Mouse (Mus musculus) brain, embryonic 14.5 days (tissue): ENCODE measurements at regions not wholly inside any gene's neighbourhood (a gene's known extent, or its start where the extent isn't known, plus 50 kb on each side); places are given as distances from the start of the nearest gene placed in this dataset.
A peak's percentile ranks its signal among the peaks of the same experiment; 100 is the strongest.

Source experiments
- DNase-seq: peaks from one replicate; pipeline ENCODE4 v3.0.0-alpha.2; 2011; ENCODE audit warnings: low read depth
- CTCF ChIP-seq: fragments of 200-500 bp; IDR thresholded peaks from 2 replicates; pipeline ENCODE4 v1.5.1; 2012; ENCODE audit warnings: inconsistent platforms, mild to moderate bottlenecking, moderate library complexity, borderline replicate concordance; ENCODE audit not compliant: insufficient read depth, insufficient read length; ENCODE audit errors: extremely low read depth
- POLR2A ChIP-seq: fragments of 200-500 bp; IDR thresholded peaks from 2 replicates; pipeline ENCODE4 v1.6.1; 2012; ENCODE audit warnings: mild to moderate bottlenecking, inconsistent platforms, borderline replicate concordance; ENCODE audit not compliant: poor library complexity, insufficient read depth, insufficient read length, severe bottlenecking; ENCODE audit errors: extremely low read depth

DNA sequence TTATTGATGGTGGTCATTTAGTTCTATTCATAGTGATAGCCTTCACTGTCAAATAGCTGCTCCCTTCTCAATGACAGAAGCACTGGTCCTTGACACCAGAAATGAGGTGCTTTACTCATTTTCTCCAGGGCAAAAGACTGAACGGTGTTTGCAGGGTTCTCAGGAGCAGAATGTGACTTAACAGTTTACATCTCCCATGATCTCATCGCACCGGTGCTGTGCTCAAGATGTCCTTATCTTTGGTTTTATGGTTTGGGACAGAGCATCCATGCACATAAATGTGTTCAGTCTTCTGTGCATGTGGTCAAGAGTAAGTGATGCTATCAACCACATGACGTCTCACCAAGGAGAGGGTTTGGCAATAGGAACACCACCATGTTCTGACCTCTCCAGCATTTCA is 78.1 kb upstream of the Pdc start:
- DNase-seq = no peak
- no peak for TF ChIP-seq CTCF
- TF ChIP-seq POLR2A = no peak

DNA sequence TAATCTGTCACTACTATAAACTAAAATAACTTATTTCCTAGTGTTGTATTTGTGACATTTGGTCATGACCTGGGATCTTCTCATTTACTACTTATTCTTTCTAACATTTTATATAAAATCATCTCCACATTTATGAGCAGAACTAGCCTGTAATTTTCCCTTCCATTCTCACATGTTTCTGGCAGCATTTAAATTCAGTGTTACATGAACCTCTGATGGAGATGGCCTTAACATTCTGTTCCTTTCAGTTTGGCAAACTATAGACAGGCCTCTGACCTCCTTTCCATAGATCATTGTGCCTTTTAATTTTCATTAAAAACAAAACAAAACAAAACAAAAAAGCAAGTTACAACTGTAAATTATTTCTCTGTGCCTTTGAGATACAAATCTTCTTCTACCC is 77.1 kb upstream of the Pdc start:
- no peak for TF ChIP-seq POLR2A
- no peak for TF ChIP-seq CTCF
- DNase-seq = no peak

DNA sequence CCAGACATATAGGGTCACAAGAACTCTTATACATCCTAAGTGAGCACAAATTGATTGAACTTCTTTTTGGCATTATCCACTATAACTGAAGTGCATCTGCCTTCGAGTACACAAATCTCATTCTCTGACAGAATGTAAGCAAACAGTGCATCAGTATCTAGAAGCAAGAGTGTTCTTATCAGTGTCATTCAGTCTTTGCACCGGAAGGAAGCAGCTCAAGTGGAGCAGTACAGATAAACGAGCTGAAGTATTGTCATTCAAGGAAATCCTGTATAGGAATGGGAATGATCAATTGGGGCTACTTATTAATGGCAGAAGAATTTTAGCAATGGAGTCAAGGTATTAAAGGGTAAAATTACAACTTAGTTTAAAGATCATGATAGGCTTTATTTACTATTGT is 74.3 kb upstream of the Pdc start:
- DNase-seq = no peak
- TF ChIP-seq CTCF (no peak), POLR2A (no peak)

DNA sequence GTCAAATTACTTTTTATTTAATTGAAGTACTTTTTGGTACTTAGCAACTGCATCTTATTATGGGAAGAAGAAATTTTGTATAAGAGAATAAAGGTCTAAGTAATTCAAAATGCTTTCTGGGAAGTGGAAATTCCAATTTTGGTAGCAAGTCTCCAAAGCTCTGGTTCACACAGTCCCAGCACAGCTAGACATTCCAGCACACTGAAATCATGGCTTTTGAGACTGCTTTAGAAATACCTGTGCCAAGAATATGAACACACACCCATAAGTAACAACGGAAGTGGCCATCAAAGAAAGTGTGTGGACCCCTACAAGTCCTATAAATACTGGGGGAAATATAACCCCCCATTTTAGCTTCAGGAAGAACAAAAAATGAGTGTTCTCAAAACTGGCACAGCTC is 67.8 kb upstream of the Pdc start:
- TF ChIP-seq CTCF (no peak), POLR2A (no peak)
- DNase-seq = no peak

GRCm38 (mm10) chr1:150251876-150252275 is 67.3 kb upstream of the Pdc start:
- no peak for TF ChIP-seq CTCF
- no peak for TF ChIP-seq POLR2A
- DNase-seq = no peak

DNA sequence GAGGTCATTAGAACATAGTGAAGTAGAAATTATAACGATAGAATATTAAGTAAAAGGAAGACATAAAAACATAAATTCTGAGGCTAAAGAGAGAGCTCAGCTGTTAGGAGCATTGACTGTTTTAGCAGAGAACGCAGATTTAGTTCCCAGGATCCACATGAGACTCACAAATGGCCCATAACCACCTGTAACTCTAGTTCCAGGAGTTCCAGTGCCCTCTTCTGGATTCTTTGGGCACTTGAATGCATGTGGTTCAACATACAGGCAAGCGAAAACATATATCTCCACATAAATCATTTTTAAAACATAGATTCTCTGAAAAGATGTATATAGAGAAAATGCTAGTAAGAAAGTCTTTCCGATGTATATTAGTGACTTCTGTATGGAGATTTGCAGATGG is 61.6 kb upstream of the Pdc start:
- peak; percentile 33; the same call in 1 of the 2 replicates for TF ChIP-seq CTCF
- TF ChIP-seq POLR2A = no peak
- peak; percentile 15 for DNase-seq

GRCm38 (mm10) chr1:150260355-150260754 is 58.9 kb upstream of the Pdc start:
- no peak for DNase-seq
- no peak for TF ChIP-seq POLR2A
- TF ChIP-seq CTCF = no peak

DNA sequence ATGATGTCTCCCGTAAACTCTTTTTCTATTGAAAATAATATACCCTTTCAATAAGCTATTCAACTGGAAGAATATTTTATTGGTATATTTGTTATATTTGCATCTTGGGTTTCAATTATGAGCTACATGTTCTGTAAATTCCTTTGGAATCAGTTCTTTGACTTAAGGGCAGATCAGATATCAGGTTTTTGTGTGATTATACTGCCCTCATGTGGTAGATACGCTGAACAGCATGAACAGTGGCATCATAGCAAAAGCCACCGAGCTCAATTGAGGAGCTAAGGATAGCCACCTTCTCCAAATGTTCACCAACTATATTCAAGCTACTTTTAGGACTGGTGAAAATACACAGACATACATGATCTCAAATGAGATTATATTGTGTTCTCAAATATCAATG is 52.7 kb upstream of the Pdc start:
- TF ChIP-seq CTCF (peak; percentile 67; the same call in 1 of the 2 replicates), POLR2A (no peak)

DNA sequence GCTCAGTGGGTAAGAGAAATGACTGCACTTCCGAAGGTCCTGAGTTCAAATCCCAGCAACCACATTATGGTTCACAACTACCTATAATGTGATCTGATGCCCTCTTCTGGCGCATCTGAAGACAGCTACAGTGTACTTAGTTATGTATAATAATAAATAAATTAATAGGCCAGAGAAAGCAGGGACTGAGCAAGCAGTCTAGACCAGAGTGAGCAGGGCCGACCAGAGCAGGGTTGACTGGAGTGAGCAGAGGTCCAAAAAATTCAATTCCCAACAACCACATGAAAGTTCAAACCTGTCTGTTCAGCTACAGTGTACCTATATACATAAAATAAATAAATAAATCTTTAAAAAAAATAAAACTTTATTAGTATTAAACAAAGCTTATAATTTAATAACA is 52.2 kb upstream of the Pdc start:
- no peak for DNase-seq
- no peak for TF ChIP-seq CTCF

More for the DNA sequence above, 52.7 kb upstream of the Pdc start:
- peak; percentile 70 for DNase-seq
